Mouse (Mus musculus): ENCODE data around the gene Prrt4. TPM values are rescaled to one million over a fixed set of nuclear protein-coding genes. Genes with fewer than 3 reads are reported as not detected.

Gene Prrt4
- total and polyA plus RNA-seq, 2 experiments: 0.02 TPM; not detected in 1

DNA sequence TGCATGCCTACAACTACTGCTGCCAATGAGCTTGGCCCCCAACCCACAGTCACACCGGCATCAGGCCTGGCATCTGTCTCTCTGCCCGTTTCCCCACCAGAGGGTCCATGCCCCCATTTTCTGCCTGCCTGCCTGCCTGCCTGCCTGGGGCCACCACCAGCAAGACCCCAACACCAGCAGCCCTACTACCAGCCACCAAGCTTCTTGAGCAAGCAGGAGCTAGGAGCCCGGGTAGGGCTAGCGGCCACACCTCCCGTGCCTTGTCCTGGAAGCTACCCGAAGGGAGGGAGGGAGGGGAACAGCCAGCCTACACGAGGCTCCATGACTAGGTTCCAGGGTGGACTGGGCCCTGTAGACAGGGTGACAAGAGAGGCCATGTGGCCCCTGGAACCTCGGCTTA, 22.6 kb upstream of the Prrt4 start:
- no peaks in the 10 kb centered on the region for H3K36me3 ChIP-seq (ENCODE audit: control insufficient read depth, insufficient read depth, low read length)
- DNase-seq (ENCODE audit: extremely low read depth, low read depth, low spot score): no peak
- H3K27ac ChIP-seq (replicated peaks; ENCODE audit: insufficient read depth, low read depth, low read length): no peak overlapping the region
- 87% methylated on average over 8 of the region's 8 CpGs for WGBS
- no peaks in the 10 kb centered on the region for H3K27me3 ChIP-seq (ENCODE audit: control insufficient read depth, insufficient read depth, low read length)
- no peaks in the 10 kb centered on the region for H3K79me2 ChIP-seq (ENCODE audit: control insufficient read depth, insufficient read depth, low read length)
- H3K4me1 ChIP-seq (ENCODE audit: control insufficient read depth, insufficient read depth, low read length): no peaks in the 10 kb centered on the region
- no peak overlapping the region for H3K9ac ChIP-seq (ENCODE audit: low read depth, low read length)
- no peak overlapping the region for H3K4me3 ChIP-seq (ENCODE audit: insufficient read depth, low read depth, low read length)
- no peak for TF ChIP-seq POLR2A (IDR thresholded peaks at IDR 0.05; ENCODE audit: extremely low read depth, insufficient read depth, low read length)
- TF ChIP-seq CTCF (IDR thresholded peaks at IDR 0.05; ENCODE audit: low read depth, low read length): no peak

DNA sequence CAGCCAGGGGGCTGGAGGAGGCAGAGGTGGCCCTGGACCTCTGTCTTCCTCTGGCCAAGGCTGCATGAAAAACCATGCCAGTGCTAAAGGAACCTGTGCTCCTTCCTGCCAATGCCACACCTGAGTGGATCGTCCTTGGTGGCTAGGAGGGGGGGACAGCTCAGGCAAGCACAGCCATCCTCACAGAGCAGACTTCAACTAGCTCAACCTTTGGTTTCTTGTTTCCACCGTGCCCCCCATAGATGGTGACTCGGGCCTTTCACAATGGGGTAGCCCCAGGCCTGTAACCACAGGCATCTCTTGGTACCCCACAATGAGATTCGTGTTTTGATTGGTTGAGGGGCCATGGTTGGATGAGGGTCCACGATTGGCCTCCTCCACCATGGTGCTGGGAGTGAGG, 22.0 kb upstream of the Prrt4 start:
- Histone ChIP-seq H3K36me3 (ENCODE audit: control insufficient read depth, insufficient read depth, low read length) (no peaks in the 10 kb centered on the region), H3K27ac (replicated peaks; ENCODE audit: insufficient read depth, low read depth, low read length) (no peak overlapping the region), H3K9ac (ENCODE audit: low read depth, low read length) (no peak overlapping the region), H3K4me1 (ENCODE audit: control insufficient read depth, insufficient read depth, low read length) (no peaks in the 10 kb centered on the region), H3K79me2 (ENCODE audit: control insufficient read depth, insufficient read depth, low read length) (no peaks in the 10 kb centered on the region), H3K27me3 (ENCODE audit: control insufficient read depth, insufficient read depth, low read length) (no peaks in the 10 kb centered on the region), H3K4me3 (ENCODE audit: insufficient read depth, low read depth, low read length) (no peak overlapping the region)
- DNase-seq (ENCODE audit: extremely low read depth, low read depth, low spot score): no peak
- WGBS: 95% methylated on average over 5 of the region's 5 CpGs
- TF ChIP-seq CTCF (IDR thresholded peaks at IDR 0.05; ENCODE audit: low read depth, low read length) (no peak), POLR2A (IDR thresholded peaks at IDR 0.05; ENCODE audit: extremely low read depth, insufficient read depth, low read length) (no peak)

DNA sequence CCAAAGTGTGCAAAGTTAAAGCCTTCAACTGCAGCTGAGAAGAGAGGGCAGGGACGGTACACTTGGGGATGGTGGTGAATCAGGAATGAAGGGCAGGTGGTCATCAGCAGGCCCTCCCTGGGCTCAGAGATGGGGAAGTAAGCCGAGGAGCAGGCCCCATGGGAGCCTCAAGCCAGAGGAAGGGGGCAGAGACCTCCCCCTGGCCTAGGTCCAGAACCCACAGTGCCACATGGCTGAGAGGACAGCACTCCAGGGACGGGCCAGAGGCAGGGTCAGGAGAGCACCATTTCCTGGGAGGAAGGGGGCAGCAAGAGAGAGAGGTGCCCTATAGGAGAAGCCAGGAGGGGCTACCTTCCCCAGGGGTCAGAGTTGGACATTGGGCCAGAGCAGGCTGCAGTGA, 21.1 kb upstream of the Prrt4 start:
- no peaks in the 10 kb centered on the region for H3K79me2 ChIP-seq (ENCODE audit: control insufficient read depth, insufficient read depth, low read length)
- H3K36me3 ChIP-seq (ENCODE audit: control insufficient read depth, insufficient read depth, low read length): no peaks in the 10 kb centered on the region
- H3K4me1 ChIP-seq (ENCODE audit: control insufficient read depth, insufficient read depth, low read length): no peaks in the 10 kb centered on the region
- no peak overlapping the region for H3K9ac ChIP-seq (ENCODE audit: low read depth, low read length)
- H3K27ac ChIP-seq (replicated peaks; ENCODE audit: insufficient read depth, low read depth, low read length): no peak overlapping the region
- DNase-seq (ENCODE audit: extremely low read depth, low read depth, low spot score): no peak
- H3K4me3 ChIP-seq (ENCODE audit: insufficient read depth, low read depth, low read length): no peak overlapping the region
- TF ChIP-seq CTCF (IDR thresholded peaks at IDR 0.05; ENCODE audit: low read depth, low read length) (no peak), POLR2A (IDR thresholded peaks at IDR 0.05; ENCODE audit: extremely low read depth, insufficient read depth, low read length) (no peak)
- WGBS: 79% methylated on average over 3 of the region's 3 CpGs
- no peaks in the 10 kb centered on the region for H3K27me3 ChIP-seq (ENCODE audit: control insufficient read depth, insufficient read depth, low read length)

DNA sequence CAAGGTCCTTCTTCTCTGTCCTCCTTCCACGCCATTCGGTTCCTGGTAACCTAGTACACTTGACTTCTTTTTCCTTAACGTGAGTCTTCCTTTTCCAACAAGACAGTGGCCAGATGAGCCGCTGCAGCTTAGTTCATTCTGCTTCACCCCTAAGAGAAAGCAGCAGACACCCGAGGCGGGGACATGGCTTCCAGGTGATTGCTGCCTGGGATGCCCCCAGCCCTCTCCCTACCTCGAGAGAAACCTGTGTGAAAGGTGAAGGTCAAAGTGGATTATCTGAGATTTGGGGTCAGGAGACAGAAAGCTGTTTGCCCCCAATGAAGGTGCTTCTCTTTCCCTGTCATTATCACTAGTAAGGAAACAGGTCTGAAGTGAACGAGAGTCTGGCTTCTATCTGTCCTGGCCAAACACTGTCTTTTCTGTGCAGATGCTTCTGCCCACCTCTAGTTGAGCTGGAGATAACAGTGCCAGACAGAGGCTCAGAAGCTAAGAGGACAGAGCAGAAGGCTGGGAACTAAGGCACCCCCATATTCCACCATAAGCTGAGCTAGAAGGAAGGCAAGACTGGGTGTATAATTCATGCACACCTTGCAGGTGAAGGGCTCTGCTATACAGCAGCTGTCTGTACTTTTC, 20.0 kb upstream of the Prrt4 start:
- TF ChIP-seq CTCF (IDR thresholded peaks at IDR 0.05; ENCODE audit: low read depth, low read length) (no peak), POLR2A (IDR thresholded peaks at IDR 0.05; ENCODE audit: extremely low read depth, insufficient read depth, low read length) (no peak)
- H3K9ac ChIP-seq (ENCODE audit: low read depth, low read length): no peak overlapping the region
- H3K36me3 ChIP-seq (ENCODE audit: control insufficient read depth, insufficient read depth, low read length): no peaks in the 10 kb centered on the region
- no peaks in the 10 kb centered on the region for H3K27me3 ChIP-seq (ENCODE audit: control insufficient read depth, insufficient read depth, low read length)
- no peak overlapping the region for H3K4me3 ChIP-seq (ENCODE audit: insufficient read depth, low read depth, low read length)
- no peaks in the 10 kb centered on the region for H3K79me2 ChIP-seq (ENCODE audit: control insufficient read depth, insufficient read depth, low read length)
- H3K27ac ChIP-seq (replicated peaks; ENCODE audit: insufficient read depth, low read depth, low read length): no peak overlapping the region
- WGBS: 33% methylated on average over 8 of the region's 8 CpGs
- H3K4me1 ChIP-seq (ENCODE audit: control insufficient read depth, insufficient read depth, low read length): no peaks in the 10 kb centered on the region
- no peak for DNase-seq (ENCODE audit: extremely low read depth, low read depth, low spot score)

DNA sequence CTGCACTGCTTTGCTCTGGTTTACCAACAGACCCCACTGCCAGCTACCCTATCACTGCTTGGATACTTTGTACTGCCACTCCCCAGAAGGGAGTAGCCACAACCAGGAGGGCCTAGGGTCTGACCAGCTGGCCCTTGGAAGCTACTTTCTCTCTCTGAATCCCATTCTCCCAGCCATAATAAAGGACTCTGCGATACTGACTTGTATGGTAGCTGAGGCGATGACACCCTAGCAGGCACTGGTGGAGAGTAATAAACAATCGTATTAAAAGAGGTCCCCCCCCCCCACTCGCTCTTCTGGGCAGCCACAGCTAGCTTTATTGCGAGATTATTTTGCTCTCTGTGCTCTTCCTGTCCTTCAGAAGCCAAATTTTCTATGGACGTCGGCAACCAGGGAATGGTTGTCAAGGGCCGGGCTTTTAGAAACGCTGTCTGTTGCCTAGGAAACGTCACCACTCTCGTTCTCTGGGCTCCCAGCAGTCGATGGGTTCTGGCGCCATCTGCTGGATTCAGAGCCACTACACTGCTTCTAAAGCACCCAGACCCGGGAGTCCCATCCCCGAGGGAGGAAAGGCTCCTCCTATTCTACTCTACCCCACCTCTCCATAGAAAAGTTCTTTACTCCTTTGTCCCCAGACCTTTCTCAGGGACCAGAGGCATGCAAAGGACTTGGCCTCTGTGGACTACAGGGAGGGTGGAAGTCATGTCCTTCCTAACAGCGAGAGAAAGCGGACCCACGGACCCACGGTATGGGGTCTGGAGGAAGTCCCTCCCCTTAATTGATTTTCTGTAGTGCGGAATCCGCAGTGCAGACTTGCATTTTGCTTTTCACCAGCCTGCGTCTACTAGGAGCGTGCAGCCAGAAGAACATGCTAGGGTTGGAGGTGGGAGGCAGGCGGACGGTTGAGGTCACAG, 19.2 kb upstream of the Prrt4 start:
- TF ChIP-seq POLR2A (IDR thresholded peaks at IDR 0.05; ENCODE audit: extremely low read depth, insufficient read depth, low read length): no peak
- TF ChIP-seq CTCF (IDR thresholded peaks at IDR 0.05; ENCODE audit: low read depth, low read length): peak; percentile 95
- H3K27me3 ChIP-seq (ENCODE audit: control insufficient read depth, insufficient read depth, low read length): no peaks in the 10 kb centered on the region

More for the DNA sequence above, 19.2 kb upstream of the Prrt4 start:
- Histone ChIP-seq H3K36me3 (ENCODE audit: control insufficient read depth, insufficient read depth, low read length) (no peaks in the 10 kb centered on the region), H3K4me3 (ENCODE audit: insufficient read depth, low read depth, low read length) (no peak overlapping the region), H3K27ac (replicated peaks; ENCODE audit: insufficient read depth, low read depth, low read length) (no peak overlapping the region), H3K9ac (ENCODE audit: low read depth, low read length) (no peak overlapping the region), H3K4me1 (ENCODE audit: control insufficient read depth, insufficient read depth, low read length) (no peaks in the 10 kb centered on the region), H3K79me2 (ENCODE audit: control insufficient read depth, insufficient read depth, low read length) (no peaks in the 10 kb centered on the region)
- 17% methylated on average over 25 of the region's 25 CpGs for WGBS
- peak; percentile 62 for DNase-seq (ENCODE audit: extremely low read depth, low read depth, low spot score)

All from liver, adult 2 months (tissue).